Mouse (Mus musculus) hindbrain, embryonic 11.5 days (tissue): Measurements from ENCODE around the gene Sema3e. TPM values are rescaled to one million over a fixed set of nuclear protein-coding genes. Genes with fewer than 3 reads are reported as not detected.

Experiments
- ATAC-seq: fragments of 200-750 bp; cut with Nextera tagmentation; 2 replicates; pipeline ENCODE4 v1.8.0; 2017; ENCODE audit warnings: mild to moderate bottlenecking, moderate TSS enrichment, moderate library complexity; ENCODE audit not compliant: low FRiP score
- DNase-seq: peaks from one replicate; pipeline ENCODE4 v3.0.0-alpha.2; 2015; ENCODE audit warnings: low spot score
- H3K27ac ChIP-seq: fragments of 300-500 bp; sonication (generic); 2 replicates; pipeline ENCODE4 v1.5.1; 2014; ENCODE audit warnings: mild to moderate bottlenecking, low read depth, low read length
- H3K27me3 ChIP-seq: fragments of 300-500 bp; sonication (generic); 2 replicates; pipeline ENCODE4 v1.6.1; 2014; ENCODE audit warnings: mild to moderate bottlenecking, low read length, moderate library complexity, mixed read lengths; ENCODE audit not compliant: control insufficient read depth, insufficient read depth
- H3K36me3 ChIP-seq: fragments of 300-500 bp; sonication (generic); 2 replicates; pipeline ENCODE4 v1.6.1; 2014; ENCODE audit warnings: mild to moderate bottlenecking, low read length, moderate library complexity, mixed read lengths; ENCODE audit not compliant: control insufficient read depth, insufficient read depth
- H3K4me1 ChIP-seq: fragments of 300-500 bp; sonication (generic); replicated peaks from 2 replicates; pipeline ENCODE4 v1.6.1; 2014; ENCODE audit warnings: low read length, mixed read lengths; ENCODE audit not compliant: control insufficient read depth, insufficient read depth
- H3K4me2 ChIP-seq: fragments of 300-500 bp; sonication (generic); replicated peaks from 2 replicates; pipeline ENCODE4 v1.6.1; 2014; ENCODE audit warnings: mild to moderate bottlenecking, low read depth, low read length
- H3K4me3 ChIP-seq: fragments of 300-500 bp; sonication (generic); 2 replicates; pipeline ENCODE4 v1.5.1; 2014; ENCODE audit warnings: low read depth, low read length
- H3K9ac ChIP-seq: fragments of 300-500 bp; sonication (generic); 2 replicates; pipeline ENCODE4 v1.6.1; 2014; ENCODE audit warnings: low read depth, low read length
- H3K9me3 ChIP-seq: fragments of 300-500 bp; sonication (generic); 2 replicates; pipeline ENCODE4 v1.6.1; 2016; ENCODE audit warnings: low read length; ENCODE audit not compliant: control insufficient read depth
- WGBS: fragments of 180-500 bp; shearing (Covaris S2); extraction: QIAGEN DNeasy Blood & Tissue Kit; methylation state at CpG from one replicate; pipeline ENCODE4 v1.1.7; 2014; 5-methylcytosine and 5-hydroxymethylcytosine counted together
- polyA plus RNA-seq: library from polyadenylated mRNA; unstranded; fragments of >200 nt; fragmentation: Nextera tagmentation; extraction: Ambion mirVana; gene quantifications from 2 replicates; pipeline ENCODE4 v1.2.1, GENCODE M21; 2014

Gene Sema3e
- polyA plus RNA-seq, 1 experiment from 2014 or later = 2.1 TPM

DNA sequence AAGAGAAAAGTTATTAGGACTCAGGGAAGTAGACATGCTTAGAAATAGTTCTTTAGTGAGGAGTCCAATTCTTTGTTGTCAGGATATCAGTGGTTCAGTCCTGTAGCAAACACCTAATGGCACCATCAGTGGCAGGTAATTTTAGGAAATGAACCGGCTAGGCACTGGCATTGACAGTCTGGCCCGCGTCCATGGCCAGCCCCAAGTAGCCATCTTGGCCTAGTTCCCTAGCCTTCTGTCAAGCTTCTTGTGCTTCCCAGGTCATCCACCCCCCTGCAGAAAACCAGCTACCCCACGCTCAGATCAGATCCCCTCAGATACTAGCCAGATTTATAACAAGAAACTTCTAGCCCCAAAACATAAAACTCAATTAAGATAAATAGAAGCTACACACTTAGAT lies 235.1 kb downstream of the Sema3e start:
- no peak overlapping the region for H3K4me3 ChIP-seq
- H3K27me3 ChIP-seq = no peaks in the 10 kb centered on the region
- H3K27ac ChIP-seq = no peak overlapping the region
- no peak for DNase-seq
- no peak overlapping the region for H3K9ac ChIP-seq
- no peaks in the 10 kb centered on the region for H3K36me3 ChIP-seq
- no peak for ATAC-seq
- H3K4me1 ChIP-seq = no peaks in the 10 kb centered on the region
- no peaks in the 10 kb centered on the region for H3K9me3 ChIP-seq
- WGBS = 95% methylated on average over 4 of the region's 4 CpGs
- no peak overlapping the region for H3K4me2 ChIP-seq

- 76% methylated on average over 2 of the region's 2 CpGs for WGBS
- H3K9ac ChIP-seq = no peak overlapping the region
These were observed 242.3 kb downstream of the Sema3e start for GRCm38 (mm10) chr5:14267400-14267799.

More at GRCm38 (mm10) chr5:14267400-14267799, 242.3 kb downstream of the Sema3e start:
- H3K27me3 ChIP-seq = no peaks in the 10 kb centered on the region
- H3K4me2 ChIP-seq = no peak overlapping the region
- DNase-seq (no peak), ATAC-seq (no peak)
- no peak overlapping the region for H3K27ac ChIP-seq
- H3K9me3 ChIP-seq = no peaks in the 10 kb centered on the region
- no peaks in the 10 kb centered on the region for H3K36me3 ChIP-seq
- H3K4me1 ChIP-seq = no peaks in the 10 kb centered on the region
- no peak overlapping the region for H3K4me3 ChIP-seq

Other genes starting within 250 kb of the Sema3e start
- not detected in 2 replicates for gene Speer3, start 233.7 kb upstream of the Sema3e start, polyA plus RNA-seq